11 mouse cellular contexts compared by ENCODE assay signal in the genomic region with DNA sequence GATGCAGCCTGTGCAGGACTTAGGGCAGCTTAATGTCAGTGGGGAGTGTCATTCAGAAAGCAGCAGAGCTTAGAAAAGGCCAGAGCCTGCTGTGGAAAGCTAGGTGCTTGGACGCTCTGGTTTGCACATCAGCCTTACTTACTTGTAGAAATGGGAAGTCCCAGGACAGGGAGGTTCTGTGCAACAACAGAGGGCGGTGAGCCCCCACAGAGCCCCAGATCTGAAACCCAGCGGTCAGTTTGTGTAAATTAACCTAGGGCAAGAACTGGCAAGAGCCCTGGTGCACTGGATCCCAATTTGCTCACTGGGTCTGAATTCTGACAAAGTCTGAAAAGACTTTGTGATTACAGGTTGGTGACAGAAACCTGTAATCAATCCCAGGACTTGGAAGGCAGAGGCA.
"Had no signal": no experiment of that assay in that cellular context is flagged by ENCODE, and none has a peak within 500 bp of the region (broad histone marks: within the 10 kb centered on the region; RNA-seq: fewer than 3 reads in every experiment).

No protein-coding gene starts in this region.

- DNase-seq: kidney, adult 2 months; kidney, postnatal 14 days; midbrain, embryonic 14.5 days; thymus, adult 2 months; thymus, postnatal 25 days had no signal

- H3K4me2 ChIP-seq: intestine, embryonic 15.5 days; kidney, embryonic 15.5 days; limb, embryonic 15.5 days; neural tube, embryonic 12.5 days had no signal

- H3K27ac ChIP-seq: intestine, embryonic 15.5 days; kidney, embryonic 15.5 days; left cerebral cortex, adult 2 months; limb, embryonic 15.5 days; midbrain, embryonic 10.5 days; neural tube, embryonic 12.5 days had no signal

- H3K27me3 ChIP-seq: intestine, embryonic 15.5 days; kidney, embryonic 15.5 days; limb, embryonic 15.5 days; neural tube, embryonic 12.5 days had no signal

- H3K9ac ChIP-seq: intestine, embryonic 15.5 days; kidney, embryonic 15.5 days; limb, embryonic 15.5 days; neural tube, embryonic 12.5 days had no signal

- H3K4me1 ChIP-seq: limb, embryonic 15.5 days; neural tube, embryonic 12.5 days had no signal

- ATAC-seq: intestine, embryonic 15.5 days had no signal

- H3K36me3 ChIP-seq: intestine, embryonic 15.5 days; kidney, embryonic 15.5 days; limb, embryonic 15.5 days; midbrain, embryonic 10.5 days; neural tube, embryonic 12.5 days had no signal

- H3K9me3 ChIP-seq: intestine, embryonic 15.5 days; kidney, embryonic 15.5 days; limb, embryonic 15.5 days; midbrain, embryonic 10.5 days; neural tube, embryonic 12.5 days had no signal

- H3K4me3 ChIP-seq: intestine, embryonic 15.5 days; kidney, embryonic 15.5 days; left cerebral cortex, adult 2 months; limb, embryonic 15.5 days; midbrain, embryonic 10.5 days; neural tube, embryonic 12.5 days had no signal
